Mouse (Mus musculus) liver (tissue): ENCODE results near the gene Adgre5.

Source experiments
- DNase-seq: peaks from one replicate; pipeline ENCODE4 v3.0.0-alpha.2; 2020; ENCODE audit warnings: mixed read lengths

Gene Adgre5

DNA sequence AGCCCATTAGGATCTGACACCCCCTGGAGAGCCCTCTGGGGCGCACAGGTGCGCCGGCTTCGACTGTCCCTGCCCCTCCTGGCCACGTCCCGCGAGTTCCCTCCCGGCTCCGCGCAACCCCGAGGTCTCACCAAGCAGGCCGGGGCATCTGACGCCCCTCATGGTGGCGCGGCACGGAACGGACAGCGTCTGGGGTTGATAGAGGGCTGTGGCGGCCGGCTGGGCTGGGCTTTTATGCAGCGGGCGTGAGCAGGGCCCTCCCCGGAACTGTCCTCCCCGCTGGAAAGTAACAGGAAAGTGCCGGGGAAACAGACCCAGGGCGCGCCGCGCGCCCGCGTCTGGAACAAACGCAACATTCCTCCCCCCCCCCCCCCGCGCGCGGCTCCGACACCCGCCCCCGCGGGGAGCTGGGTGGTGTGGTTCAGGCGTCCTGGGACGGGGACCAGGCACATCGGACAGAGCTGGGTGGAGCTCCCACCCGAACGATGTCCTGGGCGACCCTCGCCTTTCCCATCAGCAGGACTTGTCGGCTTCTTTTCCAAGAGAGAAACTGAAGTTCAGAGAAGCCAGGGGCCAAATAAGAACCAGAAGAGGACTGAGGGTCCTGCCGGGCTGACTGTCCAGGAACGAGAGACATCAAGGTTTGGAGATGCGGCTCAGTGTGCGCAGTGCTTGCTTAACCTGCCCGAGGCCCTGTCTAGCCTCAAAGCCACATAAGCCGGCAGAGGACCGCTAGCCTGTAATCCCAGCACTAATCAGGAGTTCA lies at the start of gene Adgre5:
Adgre5 (minus strand) TSS at position 351 of the 766 bp plus-strand sequence.
- peak; percentile 68 for DNase-seq

DNA sequence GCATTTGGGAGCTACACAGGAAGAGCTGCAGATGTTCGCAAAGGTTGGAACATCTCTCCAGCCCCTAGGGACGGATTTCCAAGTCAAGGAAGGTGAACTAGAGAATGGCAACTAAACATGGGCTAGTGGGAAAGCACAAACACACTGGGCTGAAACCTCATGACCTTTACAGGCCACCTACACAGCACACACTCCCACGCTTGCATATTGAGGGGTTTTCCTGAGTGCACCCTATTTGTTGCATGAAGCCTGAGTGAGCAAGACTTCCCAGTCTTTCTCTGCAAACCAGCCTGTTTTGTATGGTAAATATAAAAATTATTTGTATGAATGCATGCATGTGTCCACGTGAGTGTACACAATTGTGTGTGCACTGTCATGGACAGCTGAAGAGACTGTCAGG lies 48.7 kb upstream of the Adgre5 start:
- no peak for DNase-seq

DNA sequence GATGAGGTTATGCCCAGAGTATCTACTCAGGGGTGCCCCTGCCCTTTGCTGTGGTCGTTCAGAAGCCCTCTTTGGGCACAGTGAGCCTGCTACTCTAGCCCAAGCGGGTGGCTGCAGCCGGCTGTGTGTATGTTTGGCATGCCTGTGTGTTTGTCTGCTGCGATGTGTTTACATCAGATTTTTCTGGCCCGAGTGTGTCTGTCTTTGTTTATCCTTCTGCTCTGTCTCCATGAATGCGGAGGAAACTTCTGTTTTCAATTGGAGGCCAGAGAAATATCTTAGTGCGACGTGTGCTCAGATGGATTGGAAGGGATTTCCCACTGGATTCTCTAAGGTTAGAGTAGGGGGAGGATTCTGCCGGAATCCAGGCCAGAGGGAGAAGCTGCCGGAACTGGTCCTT lies 43.9 kb upstream of the Adgre5 start:
- DNase-seq: no peak

DNA sequence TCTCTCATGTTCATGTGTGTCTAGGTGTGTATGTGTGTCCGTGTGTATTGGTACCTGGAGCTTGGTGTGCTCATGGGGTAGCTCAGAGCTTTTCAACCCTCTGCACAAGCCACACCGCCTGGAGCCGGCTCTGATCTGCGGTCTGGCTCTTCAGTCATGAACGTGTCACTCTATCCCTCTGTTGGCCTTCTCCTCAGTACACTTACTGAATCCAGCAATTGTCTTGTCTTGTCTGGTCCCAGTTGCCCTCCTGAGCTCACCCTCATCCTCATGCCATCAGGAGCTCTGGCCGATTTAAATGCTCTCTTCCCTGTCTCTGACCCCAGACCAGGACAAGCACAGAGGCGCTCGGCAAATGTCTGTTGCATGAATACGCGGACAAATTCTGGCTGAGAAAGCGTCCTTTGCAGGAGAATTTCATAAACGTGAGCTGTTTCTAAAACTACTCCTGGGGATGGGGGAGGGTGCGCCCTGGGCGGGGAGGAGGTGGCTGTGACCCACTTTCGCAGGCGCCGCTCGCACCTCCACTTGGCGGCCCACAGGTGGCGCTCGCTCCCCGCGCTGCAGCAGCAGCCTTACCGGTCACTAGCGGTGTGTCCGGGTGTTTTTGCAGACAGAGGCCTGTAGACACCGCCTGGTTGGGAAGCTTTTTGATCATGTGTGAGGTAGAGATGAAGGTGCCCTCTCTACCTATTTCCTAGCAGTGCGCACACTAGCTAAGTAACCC lies 41.9 kb upstream of the Adgre5 start:
- peak; percentile 70 for DNase-seq

DNA sequence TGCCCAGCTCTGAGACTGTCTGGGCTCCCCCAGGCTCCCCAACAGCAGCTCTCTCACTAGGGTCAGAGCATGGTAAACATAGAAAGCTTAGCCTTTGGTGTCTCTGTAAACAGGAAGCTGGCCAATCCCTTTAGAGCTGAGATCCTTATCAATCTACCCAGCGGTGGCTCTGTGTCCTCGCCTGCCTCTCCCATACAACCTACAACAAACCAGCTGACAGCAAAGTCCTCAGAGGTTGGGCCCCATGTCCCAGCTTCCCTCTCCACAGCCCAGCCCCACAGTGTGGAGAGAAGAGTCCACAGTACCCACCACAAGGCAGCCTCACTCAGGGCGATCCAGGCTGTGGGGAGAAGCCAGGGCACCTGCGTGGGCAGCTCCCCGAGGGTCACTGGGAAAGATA lies 38.5 kb upstream of the Adgre5 start:
- peak; percentile 12 for DNase-seq

DNA sequence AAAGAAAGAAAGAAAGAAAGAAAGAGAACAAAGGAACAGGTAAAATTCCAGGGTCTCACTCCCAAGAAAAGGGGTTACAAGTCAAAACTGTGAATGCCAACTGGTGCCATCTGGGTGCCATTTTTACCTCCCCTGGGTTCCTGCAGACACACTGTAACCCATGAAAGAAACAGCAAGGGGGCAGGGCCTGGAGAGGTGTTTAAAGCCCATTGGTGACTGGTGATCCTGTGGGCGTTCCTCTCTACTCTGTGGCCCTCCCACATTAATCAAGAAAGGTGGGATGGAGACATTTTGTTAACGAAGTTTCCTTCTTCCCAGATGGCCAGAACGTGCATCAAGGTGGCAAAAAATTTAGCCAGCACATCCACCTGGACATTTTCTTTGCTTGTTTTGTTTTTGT lies 36.9 kb upstream of the Adgre5 start:
- no peak for DNase-seq

DNA sequence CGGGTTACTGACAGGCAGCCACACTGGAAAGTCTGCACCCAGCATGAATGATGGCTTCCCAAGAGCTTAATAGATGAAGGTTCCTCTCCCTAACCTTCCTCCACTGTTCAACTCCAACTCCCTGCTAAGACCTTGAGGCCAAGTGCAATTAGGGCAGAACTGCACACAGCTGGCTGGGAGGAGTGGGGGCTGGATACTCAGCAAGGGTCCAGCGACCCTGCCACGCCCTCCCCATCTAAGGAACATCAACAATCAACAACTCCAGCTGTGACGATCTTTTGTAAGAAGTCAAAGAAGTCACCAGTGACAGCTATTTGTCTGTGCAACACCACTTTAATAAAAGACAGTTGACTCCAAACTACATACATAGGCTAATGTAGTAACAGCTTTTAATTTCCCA lies 35.5 kb upstream of the Adgre5 start:
- no peak for DNase-seq

DNA sequence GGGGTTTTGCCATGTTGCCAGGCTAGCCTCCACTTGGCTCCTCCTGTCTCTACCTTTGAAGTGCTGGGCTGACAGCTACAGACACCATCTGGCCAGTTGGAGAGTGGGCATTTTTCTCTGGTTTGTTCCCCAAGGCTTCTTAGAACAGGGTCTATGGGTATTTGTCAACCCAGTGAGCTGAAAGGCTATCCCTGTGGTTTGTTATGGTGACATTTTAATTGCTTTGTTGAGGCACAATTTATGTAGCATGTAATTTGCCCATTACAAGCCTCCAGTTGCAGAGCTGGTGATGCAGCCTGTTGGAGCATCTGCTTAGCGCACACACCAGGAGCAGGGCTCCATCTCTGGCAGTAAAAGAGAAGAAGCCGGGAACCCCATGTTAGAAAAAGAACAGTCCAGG lies 33.1 kb upstream of the Adgre5 start:
- no peak for DNase-seq

DNA sequence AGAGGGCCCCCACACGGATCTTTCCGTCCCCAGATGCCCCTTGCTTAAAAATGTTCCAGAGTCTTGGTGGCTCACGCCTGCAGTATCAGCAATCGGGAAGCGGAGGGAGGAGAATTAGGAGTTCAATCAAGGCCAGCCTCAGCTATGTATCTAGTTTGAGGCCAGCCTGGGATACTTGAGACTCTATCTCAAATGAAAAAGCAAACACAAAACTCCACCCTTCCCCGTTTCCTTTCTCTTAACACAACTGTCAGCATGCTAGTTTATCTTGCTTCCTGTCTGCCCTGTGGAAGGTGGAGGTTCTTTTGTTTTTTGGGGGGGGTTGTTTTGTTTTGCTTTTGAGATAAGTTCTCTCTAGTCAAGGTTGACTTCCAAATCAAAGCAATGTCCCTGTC lies 32.3 kb upstream of the Adgre5 start:
- DNase-seq: no peak

DNA sequence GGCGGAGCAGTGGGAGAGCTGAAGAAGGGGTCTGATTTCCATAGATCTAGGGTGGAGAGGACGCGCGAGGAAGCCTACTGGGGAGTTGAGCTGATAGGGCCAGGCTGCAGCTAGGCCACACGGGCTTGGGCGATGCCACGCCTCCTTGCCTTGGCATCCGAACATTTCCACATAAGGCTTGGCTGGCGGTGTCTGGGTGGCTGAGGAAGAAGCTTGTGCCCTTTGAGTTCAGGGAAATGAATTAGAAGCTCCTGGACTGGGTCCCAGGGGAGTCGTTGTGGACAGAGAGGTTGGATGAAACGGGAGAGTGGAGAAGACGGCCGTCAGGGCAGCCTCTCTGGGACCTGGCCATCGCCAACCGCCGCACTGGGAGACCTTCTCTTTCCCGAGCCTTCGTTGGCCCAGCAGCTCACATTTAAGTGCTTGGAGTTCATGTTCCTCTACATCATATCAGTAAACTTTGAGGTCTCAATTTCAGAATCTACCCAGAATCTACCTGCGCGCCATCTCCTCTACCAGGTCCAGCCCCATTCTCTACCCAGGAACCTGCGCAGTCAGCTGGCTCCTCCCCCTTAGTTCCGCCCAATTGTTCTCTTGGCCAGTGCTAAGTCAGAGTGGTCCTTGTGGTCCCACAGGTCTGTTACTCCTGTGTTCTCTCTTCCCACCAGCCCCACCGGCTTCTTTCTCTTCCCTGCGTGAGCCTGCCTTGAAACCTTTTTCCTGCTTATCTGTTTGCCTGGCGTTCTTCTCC lies 31.8 kb upstream of the Adgre5 start:
- peak; percentile 33 for DNase-seq

DNA sequence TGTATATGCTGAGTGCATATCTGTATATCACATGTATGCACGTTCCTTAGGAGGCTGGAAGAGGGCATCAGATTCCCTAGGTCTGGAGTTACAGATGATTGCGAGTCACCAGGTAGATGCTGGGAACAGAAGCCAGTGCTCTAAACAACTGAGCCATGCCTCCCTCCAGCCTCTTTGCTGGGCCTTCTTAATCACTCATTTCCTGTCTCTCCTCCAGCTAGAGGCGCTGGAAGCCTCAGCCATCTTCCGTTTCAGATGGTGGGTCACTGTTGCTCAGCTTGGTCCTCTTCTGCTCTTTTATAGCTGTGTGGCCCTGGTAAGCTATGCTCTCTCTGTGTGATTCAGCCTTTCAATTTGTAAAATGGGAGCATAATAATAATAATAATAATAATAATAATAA lies 30.7 kb upstream of the Adgre5 start:
- no peak for DNase-seq

DNA sequence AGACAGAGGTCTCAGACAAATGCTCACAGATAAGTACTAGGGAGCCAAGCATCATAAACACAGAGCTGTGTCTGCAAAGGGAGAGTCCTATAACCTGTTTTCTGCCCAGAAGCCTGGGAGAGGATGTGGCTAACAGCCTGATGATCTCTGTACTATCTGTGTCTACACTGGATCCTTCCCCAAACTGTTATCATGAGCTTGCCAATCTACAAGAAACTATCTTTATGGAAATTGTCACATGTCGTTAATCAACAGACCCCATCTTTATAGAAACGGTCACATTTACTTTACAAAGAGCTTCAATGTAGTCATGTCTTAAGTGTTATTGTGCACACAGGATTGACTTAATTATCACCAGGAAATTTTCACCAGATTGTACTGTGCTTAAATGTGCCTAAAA lies 29.5 kb upstream of the Adgre5 start:
- no peak for DNase-seq

DNA sequence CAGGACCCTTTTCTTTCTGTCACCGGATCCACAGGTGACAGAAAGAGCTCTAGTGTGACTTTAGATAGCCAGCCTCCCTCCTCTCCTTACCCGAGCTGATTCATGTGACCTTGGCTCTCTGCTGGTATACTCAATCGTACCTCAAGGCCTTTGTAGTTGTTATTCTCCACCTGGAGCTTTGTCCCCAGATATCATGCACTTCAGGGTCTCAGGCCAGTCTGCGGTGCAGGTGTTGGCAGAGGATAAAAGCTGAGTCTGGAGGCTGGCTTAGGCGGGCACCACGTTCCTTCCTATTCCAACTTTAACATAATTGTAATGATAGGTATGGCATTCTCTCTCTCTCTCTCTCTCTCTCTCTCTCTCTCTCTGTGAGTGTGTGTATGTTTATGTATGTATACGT lies 28.6 kb upstream of the Adgre5 start:
- DNase-seq: no peak

DNA sequence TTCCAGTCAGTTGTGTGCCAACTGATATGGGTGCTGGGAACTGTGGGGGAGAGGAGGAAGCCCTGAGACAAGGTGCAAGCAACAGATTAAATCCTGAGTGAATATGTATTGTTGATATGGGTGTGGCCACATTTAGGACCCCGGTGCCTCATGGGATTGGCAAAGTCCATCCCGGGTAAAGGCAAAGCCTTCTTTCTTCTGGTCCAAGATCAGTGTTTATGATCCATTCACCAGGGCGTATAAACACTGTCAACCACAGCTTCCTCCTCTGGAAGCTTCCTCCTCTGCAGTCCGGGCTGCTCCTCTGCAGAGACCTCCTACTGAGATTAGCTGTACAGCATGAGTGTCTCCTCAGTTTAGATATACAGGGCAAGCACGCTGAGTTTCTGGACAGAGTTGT lies 27.4 kb upstream of the Adgre5 start:
- DNase-seq: peak; percentile 22

DNA sequence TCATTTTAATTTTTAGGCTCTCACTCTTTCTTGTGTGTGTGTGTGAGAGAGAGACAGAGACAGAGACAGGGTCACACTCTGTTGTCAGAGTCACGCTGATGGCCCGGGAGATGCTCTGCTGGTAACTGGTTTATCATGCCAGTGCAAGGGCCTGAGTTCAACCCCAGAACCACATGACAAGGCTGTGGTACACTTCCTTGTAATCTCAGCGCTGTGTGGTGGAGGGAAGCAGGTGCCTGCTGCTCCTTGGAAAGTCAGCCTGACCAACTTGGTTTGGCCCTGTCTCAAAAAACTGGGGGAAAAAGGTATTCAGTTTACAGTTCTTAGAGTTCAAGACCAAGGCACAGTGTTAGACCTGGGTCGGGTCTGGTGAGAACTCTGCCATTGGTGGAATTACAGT lies 26.3 kb upstream of the Adgre5 start:
- DNase-seq: no peak

DNA sequence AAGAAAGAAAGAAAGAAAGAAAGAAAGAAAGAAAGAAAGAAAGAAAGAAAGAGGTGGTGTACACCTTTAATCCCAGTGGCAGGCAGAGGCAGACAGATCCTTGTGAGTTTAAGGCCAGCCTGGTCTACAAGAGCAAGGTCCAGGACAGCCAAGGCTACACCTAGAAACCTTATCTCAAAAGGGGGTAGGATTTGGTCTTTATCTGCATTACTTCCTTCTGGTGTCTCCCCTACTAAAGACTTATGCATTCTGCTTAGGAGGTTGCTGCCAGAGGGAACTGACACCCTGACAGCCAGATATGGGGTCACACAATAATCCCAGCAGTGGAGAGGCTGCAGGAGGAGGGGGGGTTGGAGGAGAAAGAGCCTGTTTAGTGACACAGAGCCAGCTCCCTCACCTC lies 24.5 kb upstream of the Adgre5 start:
- DNase-seq: no peak

DNA sequence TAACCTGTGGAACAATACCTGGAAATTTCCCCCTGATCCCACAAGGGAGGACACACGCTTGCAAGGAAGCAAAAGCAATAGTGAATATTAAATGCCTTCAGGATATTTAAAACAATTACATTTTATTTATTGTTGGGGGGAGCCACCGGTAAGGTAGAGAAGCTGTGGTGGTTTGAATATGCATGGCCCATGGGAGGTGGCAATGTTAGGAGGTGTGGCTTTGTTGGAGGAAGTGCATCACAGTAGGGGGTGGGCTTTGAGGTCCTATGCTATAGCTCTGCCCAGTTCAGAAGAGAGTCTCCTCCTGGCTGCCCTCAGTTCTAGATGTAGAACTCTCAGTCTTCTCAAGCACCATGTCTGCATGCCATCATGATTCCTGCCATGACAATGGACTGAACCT lies 23.6 kb upstream of the Adgre5 start:
- no peak for DNase-seq

DNA sequence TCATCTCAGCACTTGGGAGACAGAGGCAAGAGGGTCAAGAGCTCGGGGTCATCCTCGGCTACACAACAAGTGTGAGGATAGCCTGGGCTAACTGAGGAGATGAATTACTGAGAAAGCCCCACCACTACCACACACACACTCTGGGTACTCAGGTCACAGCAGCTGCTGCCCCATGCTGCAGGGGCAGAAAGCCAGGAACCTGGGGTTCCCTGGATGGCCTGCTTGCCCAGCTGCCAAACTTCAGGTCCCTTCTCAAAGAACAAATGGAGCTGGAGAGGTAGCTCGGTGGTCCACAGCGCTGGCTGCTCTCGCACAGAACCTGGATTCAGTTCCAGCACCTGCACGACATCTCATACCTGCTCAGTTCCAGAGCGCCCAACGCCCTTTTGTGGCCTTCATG lies 23.0 kb upstream of the Adgre5 start:
- no peak for DNase-seq

DNA sequence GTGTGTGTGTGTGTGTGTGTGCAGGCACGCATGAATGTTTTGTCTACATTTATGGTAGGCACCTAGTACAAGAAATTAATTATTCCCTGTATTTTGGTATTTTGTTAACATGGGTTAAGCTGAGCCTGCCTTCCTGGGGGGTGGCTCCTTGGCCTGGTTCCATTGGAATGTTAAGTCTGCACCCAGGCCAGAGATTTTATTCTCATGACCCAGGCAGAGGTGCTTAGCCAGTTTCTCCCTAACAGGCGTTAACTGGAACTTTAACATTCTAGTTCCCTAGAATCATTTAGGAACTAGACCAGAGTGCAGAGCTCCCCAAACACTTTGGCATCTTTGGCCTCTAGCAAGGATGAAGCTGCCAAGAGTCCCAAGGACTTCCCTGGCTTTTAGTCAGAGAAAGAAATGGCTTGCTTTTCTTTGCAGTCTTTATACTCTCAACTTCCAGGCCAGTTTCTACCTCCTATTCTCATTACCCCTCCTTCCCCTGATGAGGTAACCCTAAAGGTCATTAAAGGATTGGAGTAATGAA lies 18.2 kb upstream of the Adgre5 start:
- DNase-seq: no peak

DNA sequence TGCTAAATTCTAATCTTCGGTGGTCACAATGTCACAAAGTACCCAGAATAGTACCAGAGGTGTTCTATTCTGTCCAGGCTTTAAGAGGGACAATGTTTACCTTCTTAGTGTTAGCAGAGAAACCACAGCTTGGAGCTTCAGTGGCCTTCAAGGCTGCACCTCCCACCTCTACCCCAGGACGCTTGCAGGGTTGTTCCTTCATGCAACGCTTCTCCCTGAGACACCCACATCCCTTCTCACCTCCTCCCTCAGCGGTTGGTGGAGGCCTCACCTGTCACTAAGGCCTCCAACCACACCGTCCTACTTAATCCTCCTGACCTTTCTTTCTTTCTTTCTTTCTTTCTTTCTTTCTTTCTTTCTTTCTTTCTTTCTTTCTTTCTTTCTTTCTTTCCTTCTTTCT lies 17.2 kb upstream of the Adgre5 start:
- DNase-seq: no peak

DNA sequence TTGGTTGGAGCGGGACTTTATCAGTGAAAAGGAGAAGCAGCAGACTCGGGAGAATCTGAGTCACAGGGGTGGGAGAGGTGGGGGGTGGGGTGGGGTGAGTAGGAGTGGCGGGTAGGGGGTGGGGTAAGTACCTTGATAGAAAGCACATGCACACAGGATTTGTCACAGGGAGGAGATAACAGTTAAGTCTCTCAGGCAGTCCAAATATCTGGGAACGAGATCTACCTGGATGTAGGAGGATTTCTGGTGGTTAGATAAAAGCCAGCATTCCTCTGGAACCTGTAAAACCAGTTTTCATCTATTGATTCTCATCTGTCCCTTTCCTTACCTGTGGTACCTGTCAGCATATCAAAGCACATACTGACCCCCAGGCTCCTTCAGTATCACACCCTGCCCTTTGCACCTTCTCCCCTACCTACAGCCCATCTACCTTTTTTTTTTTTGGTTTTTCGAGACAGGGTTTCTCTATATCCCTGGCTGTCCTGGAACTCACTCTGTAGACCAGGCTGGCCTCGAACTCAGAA lies 16.0 kb upstream of the Adgre5 start:
- DNase-seq: no peak

DNA sequence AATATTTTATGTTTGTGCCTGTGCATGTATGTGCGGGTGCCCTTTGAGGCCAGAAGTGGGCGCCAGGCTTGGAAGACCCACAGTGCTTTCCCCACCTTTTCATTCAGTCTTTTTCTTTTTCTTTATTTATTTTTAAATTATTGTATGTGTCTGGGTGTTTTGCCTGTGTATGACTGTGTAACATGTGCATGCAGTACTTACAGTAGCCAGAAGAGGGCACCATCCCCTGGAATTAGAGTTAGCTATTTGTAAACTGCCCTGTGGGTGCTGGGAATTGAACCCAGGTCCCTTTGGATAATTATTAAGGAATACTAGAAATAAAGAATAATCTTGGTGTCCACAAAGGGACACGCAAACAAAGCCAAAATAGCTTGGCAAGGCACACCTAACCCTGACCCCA lies 15.1 kb upstream of the Adgre5 start:
- DNase-seq: no peak

DNA sequence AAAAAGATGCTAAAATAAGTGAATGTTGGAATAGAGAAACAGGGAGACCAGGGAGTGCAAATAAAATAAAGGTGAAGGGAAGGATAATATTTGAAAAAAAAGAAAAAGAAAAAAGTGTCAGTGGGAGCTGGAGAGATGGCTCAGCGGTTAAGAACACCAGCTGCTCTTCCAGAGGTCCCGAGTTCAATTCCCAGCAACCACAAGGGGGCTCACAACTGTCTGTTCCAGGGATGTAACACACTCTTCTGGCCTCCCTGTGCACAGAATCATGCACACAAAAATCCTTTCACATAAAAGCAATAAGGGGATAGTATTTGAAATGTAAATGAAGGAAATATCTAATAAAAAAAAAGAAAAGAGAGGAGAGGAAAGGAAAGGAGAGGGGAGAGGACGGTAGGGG lies 13.0 kb upstream of the Adgre5 start:
- no peak for DNase-seq
